ENCODE assay signal across 8 mouse cellular contexts in genomic region chr16:23107231-23107942, GRCm38 (mm10). TPM values are rescaled to one million over a fixed set of nuclear protein-coding genes. Genes with fewer than 3 reads are reported as not detected.
DNase-seq lines count a peak whose midpoint lies in the region; ATAC-seq and TF ChIP-seq lines count a peak whose summit lies in the region.

TSS of gene Eif4a2 (plus strand) at chr16:23107444.

- peaks cover 33% of the 10 kb centered on the region for H3K36me3 ChIP-seq in embryonic facial prominence, embryonic 15.5 days
- peaks cover 42% of the 10 kb centered on the region for H3K36me3 ChIP-seq in kidney, embryonic 14.5 days (ENCODE audit: control insufficient read depth, insufficient read depth, low read length)
- H3K36me3 ChIP-seq in limb, embryonic 15.5 days = peaks cover 31% of the 10 kb centered on the region

- peak; percentile 96 for TF ChIP-seq POLR2A in bone marrow, adult 2 months (IDR thresholded peaks at IDR 0.05; ENCODE audit: borderline replicate concordance, control insufficient read depth, low read depth, low read length)

- peak within 1 kb of the TSS; percentile 98 for H3K4me3 ChIP-seq in bone marrow, adult 2 months (replicated peaks; ENCODE audit: control insufficient read depth, low read depth, low read length)
- peak within 1 kb of the TSS; percentile 68 for H3K4me3 ChIP-seq in embryonic facial prominence, embryonic 15.5 days (replicated peaks)
- peak within 1 kb of the TSS; percentile 99 for H3K4me3 ChIP-seq in kidney, embryonic 14.5 days (ENCODE audit: low read length)
- H3K4me3 ChIP-seq in limb, embryonic 15.5 days = peak within 1 kb of the TSS; percentile 93

- TF ChIP-seq CTCF in bone marrow, adult 2 months (IDR thresholded peaks at IDR 0.05; ENCODE audit: control insufficient read depth, insufficient read depth, low read length) = peak; percentile 19; the same call in 1 of the 2 replicates

- no peaks in the 10 kb centered on the region for H3K9me3 ChIP-seq in embryonic facial prominence, embryonic 15.5 days (replicated peaks)
- H3K9me3 ChIP-seq in kidney, embryonic 14.5 days (ENCODE audit: control insufficient read depth, low read length) = no peaks in the 10 kb centered on the region
- H3K9me3 ChIP-seq in limb, embryonic 15.5 days = no peaks in the 10 kb centered on the region

- no peaks in the 10 kb centered on the region; the same call in 1 of the 2 replicates for H3K4me1 ChIP-seq in bone marrow, adult 2 months (ENCODE audit: control insufficient read depth, insufficient read depth, low read length)
- peaks cover 22% of the 10 kb centered on the region for H3K4me1 ChIP-seq in embryonic facial prominence, embryonic 15.5 days
- peaks cover 13% of the 10 kb centered on the region; the same call in 1 of the 2 replicates for H3K4me1 ChIP-seq in kidney, embryonic 14.5 days (ENCODE audit: control insufficient read depth, insufficient read depth, low read length)
- H3K4me1 ChIP-seq in limb, embryonic 15.5 days = peaks cover 21% of the 10 kb centered on the region; the same call in 1 of the 2 replicates

- H3K27me3 ChIP-seq in embryonic facial prominence, embryonic 15.5 days = no peaks in the 10 kb centered on the region
- no peaks in the 10 kb centered on the region for H3K27me3 ChIP-seq in kidney, embryonic 14.5 days (ENCODE audit: control insufficient read depth, insufficient read depth, low read length)
- no peaks in the 10 kb centered on the region for H3K27me3 ChIP-seq in limb, embryonic 15.5 days

- DNase-seq in 416B (ENCODE audit: low read depth) = peak; percentile 92
- peak; percentile 92 to 93 for DNase-seq in heart, adult 9 months (ENCODE audit: low spot score in 2 of 2)
- peak; percentile 75 to 88 for DNase-seq in monocyte, adult 2 months (ENCODE audit: low read depth in 1 of 2, low spot score in 2 of 2)
- DNase-seq in spleen, postnatal 36 days (ENCODE audit: low spot score in 2 of 2) = peak; percentile 93 to 94

- under 1% methylated on average over 71 of the region's 71 CpGs for WGBS in bone marrow, adult 2 months
- WGBS in embryonic facial prominence, embryonic 15.5 days = under 1% methylated on average over 71 of the region's 71 CpGs
- under 1% methylated on average over 68 of the region's 71 CpGs for WGBS in kidney, embryonic 14.5 days
- WGBS in limb, embryonic 15.5 days = under 1% methylated on average over 71 of the region's 71 CpGs

- ATAC-seq in embryonic facial prominence, embryonic 15.5 days (ENCODE audit: insufficient number of reproducible peaks, low FRiP score, low TSS enrichment, low read depth) = peak; percentile 90
- peak; percentile 91 for ATAC-seq in kidney, embryonic 14.5 days (ENCODE audit: low FRiP score, low TSS enrichment)
- ATAC-seq in limb, embryonic 15.5 days (ENCODE audit: insufficient number of reproducible peaks, low FRiP score, low TSS enrichment, low read depth) = peak; percentile 86

- H3K27ac ChIP-seq in bone marrow, adult 2 months (ENCODE audit: control insufficient read depth, insufficient read depth, low read depth, low read length, poor library complexity) = peak within 1 kb of the TSS; percentile 97
- peak within 1 kb of the TSS; percentile 99 for H3K27ac ChIP-seq in embryonic facial prominence, embryonic 15.5 days (replicated peaks)
- peak within 1 kb of the TSS; percentile 99 for H3K27ac ChIP-seq in kidney, embryonic 14.5 days (ENCODE audit: low read depth, low read length)
- H3K27ac ChIP-seq in limb, embryonic 15.5 days = peak within 1 kb of the TSS; percentile 99

- peak within 1 kb of the TSS; percentile 98 for H3K9ac ChIP-seq in embryonic facial prominence, embryonic 15.5 days
- H3K9ac ChIP-seq in kidney, embryonic 14.5 days (ENCODE audit: low read depth, low read length) = peak within 1 kb of the TSS; percentile 100
- H3K9ac ChIP-seq in limb, embryonic 15.5 days = peak within 1 kb of the TSS; percentile 99

- H3K4me2 ChIP-seq in embryonic facial prominence, embryonic 15.5 days (replicated peaks) = peak within 1 kb of the TSS; percentile 68
- H3K4me2 ChIP-seq in kidney, embryonic 14.5 days (replicated peaks; ENCODE audit: low read depth, low read length) = peak within 1 kb of the TSS; percentile 90
- peak within 1 kb of the TSS; percentile 63 for H3K4me2 ChIP-seq in limb, embryonic 15.5 days

RNA-seq across cellular contexts. Expression of gene Eif4a2, which starts in this region (rescaled TPM):
- polyA plus RNA-seq in bone marrow, adult 2 months (2011; ENCODE audit: insufficient read depth, insufficient read length, low replicate concordance, missing spikeins) = 103 and 232 TPM in 2 replicates
- 231 and 236 TPM in 2 replicates for polyA plus RNA-seq in embryonic facial prominence, embryonic 15.5 days (2015; fragmentation: Nextera tagmentation; extraction: Ambion mirVana)
- 215 and 226 TPM in 2 replicates for polyA plus RNA-seq in kidney, embryonic 14.5 days (2014; fragmentation: Nextera tagmentation; extraction: Ambion mirVana)
- polyA plus RNA-seq in limb, embryonic 15.5 days (2015; fragmentation: Nextera tagmentation; extraction: Ambion mirVana) = 259 and 273 TPM in 2 replicates

Comparison
In these comparisons a context has a peak if more than half of its experiments do, and no peak if none do; other contexts are left out.
1. Peak in every context shown above with its lines: DNase-seq, ATAC-seq, H3K4me3 ChIP-seq and H3K27ac ChIP-seq.